Mouse (Mus musculus): ENCODE measurements at regions not wholly inside any gene's neighbourhood (a gene's known extent, or its start where the extent isn't known, plus 50 kb on each side); places are given as distances from the start of the nearest gene placed in this dataset.

DNA sequence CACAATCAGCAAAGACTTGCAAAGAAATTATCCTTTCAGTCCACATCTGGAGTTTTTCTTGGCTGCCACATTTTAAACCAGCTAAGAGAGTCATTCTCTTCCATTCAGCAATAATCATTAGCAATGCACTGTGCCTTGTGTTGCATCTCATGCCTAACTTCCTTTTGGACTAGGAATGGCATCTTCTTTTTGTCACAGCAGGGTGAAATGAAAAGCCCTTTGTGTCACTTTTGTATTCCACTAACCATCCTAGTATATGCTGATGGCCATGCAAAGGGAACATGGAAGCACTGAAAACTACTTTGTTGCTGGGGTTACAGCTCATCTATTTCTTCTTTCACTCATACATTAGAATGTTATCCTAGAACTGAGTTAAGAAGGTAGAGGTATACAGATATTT lies 59.8 kb upstream of the Otogl start:
- TF ChIP-seq CTCF (IDR thresholded peaks at IDR 0.05; ENCODE audit: control insufficient read depth, insufficient read depth, insufficient read length) (no peak), MYOD1 (IDR thresholded peaks at IDR 0.05; ENCODE audit: control insufficient read depth, insufficient read length, low read depth) (no peak), MAX (IDR thresholded peaks at IDR 0.05) (no peak), FOSL1 (IDR thresholded peaks at IDR 0.05; ENCODE audit: insufficient read depth, low read length, poor library complexity, severe bottlenecking) (no peak), MYOG (IDR thresholded peaks at IDR 0.05; ENCODE audit: control insufficient read depth, extremely low read depth, insufficient read length) (no peak), USF1 (IDR thresholded peaks at IDR 0.05; ENCODE audit: low read depth) (no peak), CEBPB (IDR thresholded peaks at IDR 0.05; ENCODE audit: low read depth) (no peak)

Measured in C2C12 (cell line).